Mouse (Mus musculus): ENCODE results near the gene Wasf2. TPM values are rescaled to one million over a fixed set of nuclear protein-coding genes. Genes with fewer than 3 reads are reported as not detected.
"Not testable (repeated sequence)": the region's sequence is repeated elsewhere in the genome, so short reads cannot be mapped to it uniquely, and the experiment has no call there.

Wasf2 gene
- total and polyA plus RNA-seq, 2 experiments from 2014 or later, result 18.3 to 26.0 TPM

DNA sequence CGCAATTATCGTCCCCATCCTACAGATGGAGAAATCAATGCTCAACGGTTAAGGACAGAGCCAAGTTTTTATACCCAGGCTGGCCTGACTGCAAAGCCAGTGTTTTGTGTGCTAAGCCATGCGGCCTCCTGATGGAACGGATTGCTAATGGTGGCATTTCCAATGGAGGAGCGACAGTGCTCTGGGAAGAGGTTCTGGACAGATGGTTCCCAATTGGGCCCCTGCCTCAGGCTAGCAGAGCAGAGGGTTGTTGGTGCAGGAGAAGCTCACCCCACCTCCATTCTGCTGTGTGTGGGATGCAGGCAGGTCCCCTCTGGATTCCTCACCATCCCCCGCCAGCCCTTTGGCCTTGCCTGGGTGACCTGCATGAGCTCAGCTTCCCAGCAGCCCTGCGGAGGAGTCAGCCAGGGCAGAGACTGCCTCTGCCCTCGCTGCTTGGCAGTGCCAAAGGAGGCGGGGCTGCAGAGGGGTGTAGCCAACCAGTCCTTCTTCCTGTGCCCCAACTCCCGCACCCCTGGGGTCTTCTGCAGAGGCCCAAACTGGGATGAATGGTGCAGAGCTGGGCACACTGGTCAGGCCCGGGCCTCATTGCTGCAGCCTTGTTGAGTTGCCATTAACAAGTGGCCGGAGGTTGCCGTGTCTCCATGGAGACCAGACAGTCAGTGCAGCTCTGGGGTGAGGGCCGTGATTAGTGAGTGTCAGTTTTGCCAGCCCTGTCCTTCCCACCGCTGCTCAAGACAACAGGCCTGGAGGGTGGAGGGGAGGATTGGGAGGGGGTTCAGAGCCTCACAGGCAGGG, 35.2 kb upstream of the Wasf2 start:
- peak overlapping the region; percentile 20 for H3K4me2 ChIP-seq (ENCODE audit: low read depth, low read length, poor library complexity, severe bottlenecking)
- 0 out of 2 replicates have a peak overlapping the region, but pooled peaks have one; percentile 14 for H3K9ac ChIP-seq (replicated peaks; ENCODE audit: low read length, poor library complexity, severe bottlenecking)
- WGBS, result 33% methylated on average over 15 of the region's 16 CpGs
- peak; percentile 79 for ATAC-seq (ENCODE audit: low FRiP score)
- no peaks in the 10 kb centered on the region for H3K36me3 ChIP-seq (ENCODE audit: insufficient read depth, low read length)
- no peaks in the 10 kb centered on the region for H3K27me3 ChIP-seq (ENCODE audit: insufficient read depth, low read length)
- TF ChIP-seq CTCF (IDR thresholded peaks at IDR 0.05), result no peak
- peak; percentile 81 for DNase-seq (ENCODE audit: low spot score)
- H3K9me3 ChIP-seq (ENCODE audit: low read length), result no peaks in the 10 kb centered on the region
- peaks cover 30% of the 10 kb centered on the region for H3K4me1 ChIP-seq (ENCODE audit: insufficient read depth, low read length)
- peak overlapping the region; percentile 77 for H3K27ac ChIP-seq (ENCODE audit: low read depth, low read length)
- H3K4me3 ChIP-seq (ENCODE audit: low read depth, low read length), result no peak overlapping the region

DNA sequence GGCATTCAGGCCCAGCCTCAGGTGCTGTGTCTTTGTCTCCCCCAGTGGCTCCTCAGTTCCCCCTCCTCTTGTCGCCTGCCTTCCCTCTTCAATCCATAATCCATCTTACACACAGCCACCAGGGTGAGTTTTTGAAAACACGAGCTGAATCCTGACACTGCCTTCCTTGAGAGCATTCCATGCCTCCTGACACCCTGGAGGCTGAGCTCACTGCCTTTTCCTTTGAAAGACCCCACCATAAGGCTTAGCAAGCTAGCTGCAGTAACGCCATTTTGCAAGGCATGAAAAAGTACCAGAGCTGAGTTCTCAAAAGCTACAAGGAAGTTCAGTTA, 34.6 kb upstream of the Wasf2 start:
- H3K36me3 ChIP-seq (ENCODE audit: insufficient read depth, low read length); H3K4me3 ChIP-seq (ENCODE audit: low read depth, low read length); H3K9me3 ChIP-seq (ENCODE audit: low read length); H3K27me3 ChIP-seq (ENCODE audit: insufficient read depth, low read length): not testable (repeated sequence)
- peak overlapping the region; percentile 77 for H3K27ac ChIP-seq (ENCODE audit: low read depth, low read length)
- H3K4me2 ChIP-seq (ENCODE audit: low read depth, low read length, poor library complexity, severe bottlenecking), result peak overlapping the region; percentile 20; the same call in 1 of the 2 replicates
- ATAC-seq (ENCODE audit: low FRiP score) (peak; percentile 47; the same call in 1 of the 2 replicates), DNase-seq (ENCODE audit: low spot score) (peak; percentile 69)
- peaks cover 25% of the 10 kb centered on the region for H3K4me1 ChIP-seq (ENCODE audit: insufficient read depth, low read length)
- WGBS, result 11% methylated on average over 3 of the region's 3 CpGs
- peak; percentile 60 for TF ChIP-seq CTCF (IDR thresholded peaks at IDR 0.05)
- H3K9ac ChIP-seq (replicated peaks; ENCODE audit: low read length, poor library complexity, severe bottlenecking), result 0 out of 2 replicates have a peak overlapping the region, but pooled peaks have one; percentile 14

DNA sequence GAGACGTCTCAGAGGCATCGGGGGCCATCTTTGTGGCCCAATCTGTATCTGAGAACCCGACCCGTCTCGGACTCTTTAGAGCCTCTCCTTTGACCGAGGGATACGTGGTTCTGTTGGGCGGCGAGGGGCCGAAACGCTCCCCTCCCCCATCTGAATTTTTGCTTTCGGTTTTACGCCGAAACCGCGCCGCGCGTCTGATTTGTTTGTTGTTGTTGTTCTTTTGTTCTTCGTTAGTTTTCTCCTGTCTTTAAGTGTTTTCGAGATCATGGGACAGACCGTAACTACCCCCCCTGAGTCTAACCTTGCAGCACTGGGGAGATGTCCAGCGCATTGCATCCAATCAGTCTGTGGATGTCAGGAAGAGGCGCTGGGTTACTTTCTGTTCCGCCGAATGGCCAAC, 33.6 kb upstream of the Wasf2 start:
- not testable (repeated sequence) for H3K9me3 ChIP-seq (ENCODE audit: low read length); H3K36me3 ChIP-seq (ENCODE audit: insufficient read depth, low read length); H3K4me3 ChIP-seq (ENCODE audit: low read depth, low read length); ATAC-seq (ENCODE audit: low FRiP score); H3K27ac ChIP-seq (ENCODE audit: low read depth, low read length); H3K9ac ChIP-seq (replicated peaks; ENCODE audit: low read length, poor library complexity, severe bottlenecking); DNase-seq (ENCODE audit: low spot score); H3K4me2 ChIP-seq (ENCODE audit: low read depth, low read length, poor library complexity, severe bottlenecking); H3K27me3 ChIP-seq (ENCODE audit: insufficient read depth, low read length)
- under 1% methylated on average over 11 of the region's 26 CpGs for WGBS
- H3K4me1 ChIP-seq (ENCODE audit: insufficient read depth, low read length), result peaks cover 15% of the 10 kb centered on the region

DNA sequence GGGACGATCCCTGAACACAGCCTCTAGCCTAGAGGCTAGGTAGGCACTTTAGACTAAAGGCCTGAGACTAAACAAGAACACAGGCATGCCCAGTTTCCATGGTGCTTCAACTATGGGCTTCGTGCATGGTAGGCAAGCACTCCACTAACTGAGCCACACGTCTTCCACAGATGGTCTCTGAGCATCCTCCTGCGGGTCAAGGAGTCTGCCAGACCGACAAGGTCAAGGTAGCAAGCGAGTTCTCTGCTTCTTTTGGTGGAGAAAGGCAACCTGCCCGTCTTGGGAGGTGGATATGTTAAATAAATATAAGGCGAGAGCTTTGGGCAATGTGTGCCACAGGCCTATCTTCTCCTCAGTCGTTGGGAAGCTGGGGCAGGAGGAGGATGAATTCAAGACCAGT, 28.6 kb upstream of the Wasf2 start:
- Histone ChIP-seq H3K27me3 (ENCODE audit: insufficient read depth, low read length) (no peaks in the 10 kb centered on the region), H3K9me3 (ENCODE audit: low read length) (no peaks in the 10 kb centered on the region), H3K4me3 (ENCODE audit: low read depth, low read length) (no peak overlapping the region), H3K9ac (replicated peaks; ENCODE audit: low read length, poor library complexity, severe bottlenecking) (no peak overlapping the region), H3K36me3 (ENCODE audit: insufficient read depth, low read length) (no peaks in the 10 kb centered on the region), H3K4me1 (ENCODE audit: insufficient read depth, low read length) (no peaks in the 10 kb centered on the region), H3K4me2 (ENCODE audit: low read depth, low read length, poor library complexity, severe bottlenecking) (peak overlapping the region; percentile 22; the same call in 1 of the 2 replicates), H3K27ac (ENCODE audit: low read depth, low read length) (no peak overlapping the region)
- DNase-seq (ENCODE audit: low spot score), result no peak
- WGBS, result 81% methylated on average over 9 of the region's 9 CpGs
- no peak for ATAC-seq (ENCODE audit: low FRiP score)
- no peak for TF ChIP-seq CTCF (IDR thresholded peaks at IDR 0.05)

DNA sequence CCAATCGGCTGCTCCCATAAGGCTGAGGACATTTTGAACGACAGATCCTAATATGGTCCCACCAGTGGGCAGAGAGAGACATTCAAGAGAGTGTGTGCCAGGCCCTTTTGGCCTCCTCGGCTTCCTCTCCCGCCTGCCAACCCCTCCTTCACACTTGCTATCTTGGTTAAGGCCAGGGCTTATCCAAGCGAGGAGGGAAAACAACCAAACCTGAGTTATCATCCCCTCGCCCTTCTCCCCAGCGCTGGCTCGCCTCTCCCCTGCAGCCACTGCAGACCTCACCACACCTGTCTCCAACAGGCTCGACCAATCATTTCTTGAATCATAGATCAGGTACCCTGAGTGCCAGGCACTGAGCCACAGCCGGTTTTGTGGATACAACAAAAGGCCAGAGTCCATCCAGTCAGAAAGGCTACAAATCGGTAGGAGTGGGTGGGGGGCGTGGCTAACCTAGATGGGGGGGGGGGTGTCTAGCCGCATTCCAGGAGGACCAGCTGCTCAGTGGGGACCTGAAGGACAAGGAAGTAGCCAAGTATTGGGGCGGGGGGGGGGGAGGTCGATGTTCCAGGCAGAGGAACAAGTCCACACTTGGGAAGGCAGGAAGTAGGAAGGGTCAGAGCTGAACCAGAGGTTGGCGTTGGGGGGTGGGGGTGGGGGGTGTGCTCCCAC, 26.6 kb upstream of the Wasf2 start:
- no peaks in the 10 kb centered on the region for H3K27me3 ChIP-seq (ENCODE audit: insufficient read depth, low read length)
- H3K9ac ChIP-seq (replicated peaks; ENCODE audit: low read length, poor library complexity, severe bottlenecking), result no peak overlapping the region
- H3K4me2 ChIP-seq (ENCODE audit: low read depth, low read length, poor library complexity, severe bottlenecking), result peak overlapping the region; percentile 20; the same call in 1 of the 2 replicates
- no peak for TF ChIP-seq CTCF (IDR thresholded peaks at IDR 0.05)
- no peak for DNase-seq (ENCODE audit: low spot score)
- no peak overlapping the region for H3K27ac ChIP-seq (ENCODE audit: low read depth, low read length)
- H3K4me3 ChIP-seq (ENCODE audit: low read depth, low read length), result no peak overlapping the region
- H3K36me3 ChIP-seq (ENCODE audit: insufficient read depth, low read length), result no peaks in the 10 kb centered on the region
- H3K4me1 ChIP-seq (ENCODE audit: insufficient read depth, low read length), result no peaks in the 10 kb centered on the region
- ATAC-seq (ENCODE audit: low FRiP score), result no peak
- no peaks in the 10 kb centered on the region for H3K9me3 ChIP-seq (ENCODE audit: low read length)
- WGBS, result 38% methylated on average over 13 of the region's 16 CpGs

DNA sequence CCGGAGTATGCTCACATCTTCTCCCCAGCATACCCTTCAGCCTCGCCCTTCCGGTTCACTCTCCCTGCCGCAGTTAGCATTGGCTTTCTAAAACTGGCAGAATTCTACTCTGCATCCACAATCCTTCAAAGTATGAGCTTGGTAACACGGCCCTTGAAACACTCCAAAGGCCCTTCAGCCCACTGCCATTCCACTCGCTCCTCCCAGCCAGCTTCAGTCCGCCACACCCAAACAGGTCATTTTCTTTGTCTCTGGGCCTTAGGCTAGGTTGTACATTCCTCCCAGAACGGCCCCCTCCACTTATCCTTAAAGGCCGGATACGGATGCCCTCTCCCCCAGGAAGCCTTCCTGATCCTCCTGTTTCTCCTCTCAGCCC, 26.1 kb upstream of the Wasf2 start:
- Histone ChIP-seq H3K27me3 (ENCODE audit: insufficient read depth, low read length) (no peaks in the 10 kb centered on the region), H3K27ac (ENCODE audit: low read depth, low read length) (no peak overlapping the region)
- 51% methylated on average over 10 of the region's 10 CpGs for WGBS

More for the DNA sequence above, 26.1 kb upstream of the Wasf2 start:
- Histone ChIP-seq H3K4me3 (ENCODE audit: low read depth, low read length) (no peak overlapping the region), H3K9me3 (ENCODE audit: low read length) (no peaks in the 10 kb centered on the region), H3K9ac (replicated peaks; ENCODE audit: low read length, poor library complexity, severe bottlenecking) (no peak overlapping the region), H3K4me2 (ENCODE audit: low read depth, low read length, poor library complexity, severe bottlenecking) (peak overlapping the region; percentile 20; the same call in 1 of the 2 replicates), H3K4me1 (ENCODE audit: insufficient read depth, low read length) (no peaks in the 10 kb centered on the region), H3K36me3 (ENCODE audit: insufficient read depth, low read length) (no peaks in the 10 kb centered on the region)
- no peak for ATAC-seq (ENCODE audit: low FRiP score)
- DNase-seq (ENCODE audit: low spot score), result no peak
- TF ChIP-seq CTCF (IDR thresholded peaks at IDR 0.05), result no peak
